Mouse (Mus musculus): ENCODE results near the gene Ghrh.

DNA sequence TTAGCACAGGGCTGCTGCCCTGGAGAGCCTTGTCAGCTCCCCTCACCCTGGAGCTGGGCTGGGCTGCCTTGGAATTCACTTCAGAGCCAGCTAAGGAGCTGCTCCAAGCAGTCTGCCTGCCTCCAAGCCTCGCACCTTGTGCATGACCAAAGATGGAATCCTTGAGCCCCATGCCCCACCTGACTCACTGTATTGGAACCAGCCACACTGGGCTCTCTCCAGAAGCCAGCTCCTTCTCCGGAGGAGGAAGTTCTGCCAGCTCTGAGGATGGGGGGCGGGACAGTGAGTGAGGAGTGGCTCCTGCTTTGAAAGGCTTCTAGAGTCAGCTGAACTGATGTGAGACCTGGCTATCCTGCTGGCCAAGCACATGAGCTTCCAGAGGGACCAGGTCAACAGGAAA is 26.4 kb upstream of the Ghrh start:
- TF ChIP-seq POLR2A (IDR thresholded peaks at IDR 0.05; ENCODE audit: insufficient read depth, low read depth, low read length) (no peak), CTCF (IDR thresholded peaks at IDR 0.05; ENCODE audit: insufficient read depth, low read depth, low read length) (no peak)
